Mouse (Mus musculus): ENCODE measurements around the gene Vsig2. TPM values are rescaled to one million over a fixed set of nuclear protein-coding genes. Genes with fewer than 3 reads are reported as not detected.

Gene Vsig2
- polyA plus RNA-seq, 1 experiment from 2014 or later, result 1.1 TPM

DNA sequence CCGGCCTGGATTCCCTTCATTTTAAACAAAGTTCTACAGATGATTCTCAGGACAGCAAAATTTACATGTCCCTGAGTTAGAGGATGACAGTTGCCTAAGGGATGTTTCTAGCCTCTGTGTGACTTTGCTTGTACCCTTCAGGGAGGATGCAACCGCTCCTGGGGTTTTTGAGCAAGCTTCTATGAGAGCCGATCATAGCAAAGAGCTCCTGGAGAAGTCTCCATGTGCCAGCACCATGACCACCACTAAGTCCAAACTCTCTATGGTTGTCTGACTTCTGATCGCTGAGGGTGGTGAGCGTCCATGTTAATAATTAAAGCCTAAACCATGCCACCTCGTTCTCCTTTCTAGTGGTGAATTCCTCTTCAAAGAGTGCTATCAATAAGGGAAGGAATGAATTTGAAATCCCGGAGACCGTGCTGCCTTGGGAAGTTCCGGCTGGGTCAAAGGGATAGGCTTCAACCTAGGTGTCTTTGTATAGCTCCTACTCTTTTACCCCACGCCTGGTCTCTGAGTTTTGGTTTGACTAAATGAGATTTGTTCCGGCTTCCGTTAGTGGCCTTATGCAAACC, 4.9 kb downstream of the Vsig2 start:
- Histone ChIP-seq H3K9ac (ENCODE audit: low read depth, low read length) (no peak overlapping the region), H3K9me3 (ENCODE audit: control insufficient read depth, low read length) (no peaks in the 10 kb centered on the region), H3K27me3 (replicated peaks; ENCODE audit: control insufficient read depth, insufficient read depth, low read length) (peaks cover 18% of the 10 kb centered on the region), H3K4me3 (ENCODE audit: low read length) (peak overlapping the region; percentile 37; the same call in 1 of the 2 replicates), H3K4me2 (ENCODE audit: low read length) (peak overlapping the region; percentile 71), H3K36me3 (ENCODE audit: control insufficient read depth, insufficient read depth, low read length) (no peaks in the 10 kb centered on the region), H3K27ac (ENCODE audit: low read depth, low read length) (no peak overlapping the region), H3K4me1 (ENCODE audit: control insufficient read depth, insufficient read depth, low read depth, low read length) (peaks cover 10% of the 10 kb centered on the region)
- WGBS, result 23% methylated on average over 12 of the region's 12 CpGs
- no peak for ATAC-seq

DNA sequence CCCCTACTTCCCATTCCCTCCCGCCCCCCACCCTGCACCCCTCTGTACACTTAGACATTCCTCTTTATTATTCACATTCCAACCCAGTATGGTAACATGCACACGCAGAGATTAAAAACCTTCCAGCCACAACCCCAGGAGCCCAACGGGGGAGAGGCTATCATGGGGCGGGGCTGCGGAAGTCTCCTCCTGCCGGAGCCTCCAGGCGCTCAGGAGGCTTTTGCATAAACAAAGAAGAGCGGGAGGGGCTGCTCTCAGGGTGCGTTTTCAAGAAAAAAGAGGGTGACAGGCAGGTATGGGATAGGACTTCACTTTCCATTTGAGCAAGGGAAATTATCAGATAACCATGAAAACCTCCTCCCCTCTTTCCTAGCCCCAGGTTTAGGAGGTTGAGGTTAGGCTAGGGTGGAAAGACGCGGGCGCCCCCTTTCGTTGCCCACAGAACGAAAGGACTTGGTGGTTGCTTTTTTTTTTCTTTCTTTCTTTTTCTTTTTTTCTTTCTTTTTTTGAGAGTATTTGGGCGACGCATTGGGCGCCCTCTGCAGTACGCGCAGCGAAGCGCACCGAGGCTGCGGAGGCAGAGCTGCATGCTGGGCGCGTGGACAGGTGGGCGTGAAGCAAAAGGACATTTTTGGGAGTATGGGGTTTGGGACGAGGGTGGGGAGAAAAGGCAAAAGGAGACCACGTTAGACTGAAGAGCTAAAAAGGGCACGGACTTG, 5.6 kb downstream of the Vsig2 start:
- Histone ChIP-seq H3K36me3 (ENCODE audit: control insufficient read depth, insufficient read depth, low read length) (no peaks in the 10 kb centered on the region), H3K9me3 (ENCODE audit: control insufficient read depth, low read length) (no peaks in the 10 kb centered on the region), H3K4me3 (ENCODE audit: low read length) (peak overlapping the region; percentile 37), H3K4me1 (ENCODE audit: control insufficient read depth, insufficient read depth, low read depth, low read length) (peaks cover 10% of the 10 kb centered on the region), H3K27ac (ENCODE audit: low read depth, low read length) (no peak overlapping the region), H3K4me2 (ENCODE audit: low read length) (peak overlapping the region; percentile 71), H3K27me3 (replicated peaks; ENCODE audit: control insufficient read depth, insufficient read depth, low read length) (peaks cover 23% of the 10 kb centered on the region), H3K9ac (ENCODE audit: low read depth, low read length) (peak overlapping the region; percentile 45; the same call in 1 of the 2 replicates)
- WGBS, result under 1% methylated on average over 29 of the region's 29 CpGs
- ATAC-seq, result peak; percentile 57

GRCm38 (mm10) chr9:37545166-37545610, 6.1 kb downstream of the Vsig2 start:
- Histone ChIP-seq H3K4me3 (ENCODE audit: low read length) (peak overlapping the region; percentile 37), H3K36me3 (ENCODE audit: control insufficient read depth, insufficient read depth, low read length) (no peaks in the 10 kb centered on the region), H3K9ac (ENCODE audit: low read depth, low read length) (peak overlapping the region; percentile 45; the same call in 1 of the 2 replicates), H3K4me1 (ENCODE audit: control insufficient read depth, insufficient read depth, low read depth, low read length) (peaks cover 10% of the 10 kb centered on the region), H3K27me3 (replicated peaks; ENCODE audit: control insufficient read depth, insufficient read depth, low read length) (peaks cover 23% of the 10 kb centered on the region), H3K4me2 (ENCODE audit: low read length) (peak overlapping the region; percentile 71), H3K9me3 (ENCODE audit: control insufficient read depth, low read length) (no peaks in the 10 kb centered on the region), H3K27ac (ENCODE audit: low read depth, low read length) (no peak overlapping the region)
- peak; percentile 41 for ATAC-seq
- WGBS, result 6% methylated on average over 16 of the region's 17 CpGs

- Histone ChIP-seq H3K36me3 (ENCODE audit: control insufficient read depth, insufficient read depth, low read length) (no peaks in the 10 kb centered on the region), H3K4me2 (ENCODE audit: low read length) (peak overlapping the region; percentile 11; the same call in 1 of the 2 replicates), H3K9ac (ENCODE audit: low read depth, low read length) (no peak overlapping the region), H3K4me1 (ENCODE audit: control insufficient read depth, insufficient read depth, low read depth, low read length) (peaks cover 10% of the 10 kb centered on the region), H3K9me3 (ENCODE audit: control insufficient read depth, low read length) (no peaks in the 10 kb centered on the region), H3K27ac (ENCODE audit: low read depth, low read length) (no peak overlapping the region), H3K4me3 (ENCODE audit: low read length) (peak overlapping the region; percentile 7; the same call in 1 of the 2 replicates), H3K27me3 (replicated peaks; ENCODE audit: control insufficient read depth, insufficient read depth, low read length) (peaks cover 29% of the 10 kb centered on the region)
- WGBS, result 15% methylated on average over 27 of the region's 27 CpGs
- peak; percentile 7; the same call in 1 of the 2 replicates for ATAC-seq
Measured at GRCm38 (mm10) chr9:37545847-37546452, 6.9 kb downstream of the Vsig2 start.

DNA sequence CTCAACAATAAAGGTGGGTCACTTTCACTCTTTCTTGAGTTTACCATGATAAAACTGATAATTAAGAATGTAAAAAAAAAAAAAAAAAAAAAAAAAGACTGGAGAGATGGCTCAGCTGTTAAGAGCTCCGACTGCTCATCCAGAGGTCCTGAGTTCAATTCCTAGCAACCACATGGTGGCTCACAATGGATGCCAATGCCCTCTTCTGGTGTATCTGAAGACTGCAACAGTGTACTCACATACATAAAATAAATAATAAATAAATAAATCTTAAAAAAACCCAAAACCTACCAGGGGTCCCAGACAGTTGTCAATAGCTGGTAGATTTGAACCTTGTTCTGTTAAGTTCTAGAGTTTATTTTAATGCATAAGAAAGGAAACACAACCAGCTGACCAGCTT, 7.8 kb downstream of the Vsig2 start:
- Histone ChIP-seq H3K27ac (ENCODE audit: low read depth, low read length) (no peak overlapping the region), H3K36me3 (ENCODE audit: control insufficient read depth, insufficient read depth, low read length) (no peaks in the 10 kb centered on the region), H3K27me3 (replicated peaks; ENCODE audit: control insufficient read depth, insufficient read depth, low read length) (peaks cover 37% of the 10 kb centered on the region), H3K4me1 (ENCODE audit: control insufficient read depth, insufficient read depth, low read depth, low read length) (peaks cover 12% of the 10 kb centered on the region), H3K4me3 (ENCODE audit: low read length) (no peak overlapping the region), H3K9me3 (ENCODE audit: control insufficient read depth, low read length) (no peaks in the 10 kb centered on the region), H3K4me2 (ENCODE audit: low read length) (no peak overlapping the region), H3K9ac (ENCODE audit: low read depth, low read length) (no peak overlapping the region)
- ATAC-seq, result no peak
- WGBS, result 78% methylated on average over 1 of the region's 1 CpGs

- peaks cover 39% of the 10 kb centered on the region for H3K27me3 ChIP-seq (replicated peaks; ENCODE audit: control insufficient read depth, insufficient read depth, low read length)
- H3K9ac ChIP-seq (ENCODE audit: low read depth, low read length), result no peak overlapping the region
- no peak for ATAC-seq
- no peaks in the 10 kb centered on the region for H3K9me3 ChIP-seq (ENCODE audit: control insufficient read depth, low read length)
- no peaks in the 10 kb centered on the region for H3K36me3 ChIP-seq (ENCODE audit: control insufficient read depth, insufficient read depth, low read length)
- H3K4me2 ChIP-seq (ENCODE audit: low read length), result no peak overlapping the region
- H3K4me3 ChIP-seq (ENCODE audit: low read length), result no peak overlapping the region
- WGBS, result 76% methylated on average over 1 of the region's 1 CpGs
- H3K27ac ChIP-seq (ENCODE audit: low read depth, low read length), result no peak overlapping the region
- H3K4me1 ChIP-seq (ENCODE audit: control insufficient read depth, insufficient read depth, low read depth, low read length), result peaks cover 13% of the 10 kb centered on the region
Measured at GRCm38 (mm10) chr9:37550435-37550834, 11.4 kb downstream of the Vsig2 start.

DNA sequence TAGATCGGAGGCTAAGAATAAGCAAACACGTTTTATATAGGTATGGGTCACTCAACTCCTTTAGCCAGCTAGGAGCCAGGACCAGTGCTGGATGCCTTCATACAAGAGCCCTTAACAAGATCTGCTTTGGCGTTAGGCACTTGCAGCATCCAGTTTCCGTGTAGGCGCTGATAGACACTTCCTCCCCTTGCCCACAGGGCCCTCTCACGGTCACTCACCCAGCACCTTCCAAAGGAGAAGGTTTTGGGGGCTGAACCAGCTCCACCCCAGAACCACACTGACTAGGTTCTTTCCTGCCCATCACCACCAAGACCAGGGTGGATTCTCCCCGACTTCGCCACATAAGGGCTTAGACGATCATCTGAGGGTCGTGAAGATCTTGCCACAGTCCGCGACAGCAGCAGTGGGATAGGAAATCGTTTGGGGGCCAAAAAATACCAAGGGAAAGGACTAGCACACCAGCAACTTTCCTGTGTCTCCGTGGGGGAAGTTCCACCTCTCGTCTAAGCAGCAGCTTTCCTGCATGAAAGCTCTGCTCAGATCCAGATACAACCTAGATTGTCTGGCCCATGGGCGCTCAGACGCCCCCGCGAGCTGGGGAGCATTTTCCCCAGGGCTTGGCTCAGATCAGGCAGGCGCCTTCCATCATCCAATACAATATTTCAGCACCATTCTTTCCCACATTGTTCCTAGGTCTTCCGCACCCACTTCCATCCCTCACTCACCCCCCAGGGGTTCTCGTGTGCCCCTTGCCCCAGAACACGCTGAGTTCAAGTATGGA, 12.9 kb downstream of the Vsig2 start:
- peaks cover 29% of the 10 kb centered on the region for H3K27me3 ChIP-seq (replicated peaks; ENCODE audit: control insufficient read depth, insufficient read depth, low read length)
- H3K9ac ChIP-seq (ENCODE audit: low read depth, low read length), result peak overlapping the region; percentile 52
- H3K36me3 ChIP-seq (ENCODE audit: control insufficient read depth, insufficient read depth, low read length), result no peaks in the 10 kb centered on the region
- H3K27ac ChIP-seq (ENCODE audit: low read depth, low read length), result no peak overlapping the region
- no peak for ATAC-seq
- peak overlapping the region; percentile 47 for H3K4me3 ChIP-seq (ENCODE audit: low read length)
- H3K4me1 ChIP-seq (ENCODE audit: control insufficient read depth, insufficient read depth, low read depth, low read length), result peaks cover 11% of the 10 kb centered on the region
- WGBS, result 3% methylated on average over 23 of the region's 23 CpGs
- H3K4me2 ChIP-seq (ENCODE audit: low read length), result peak overlapping the region; percentile 91
- H3K9me3 ChIP-seq (ENCODE audit: control insufficient read depth, low read length), result no peaks in the 10 kb centered on the region

DNA sequence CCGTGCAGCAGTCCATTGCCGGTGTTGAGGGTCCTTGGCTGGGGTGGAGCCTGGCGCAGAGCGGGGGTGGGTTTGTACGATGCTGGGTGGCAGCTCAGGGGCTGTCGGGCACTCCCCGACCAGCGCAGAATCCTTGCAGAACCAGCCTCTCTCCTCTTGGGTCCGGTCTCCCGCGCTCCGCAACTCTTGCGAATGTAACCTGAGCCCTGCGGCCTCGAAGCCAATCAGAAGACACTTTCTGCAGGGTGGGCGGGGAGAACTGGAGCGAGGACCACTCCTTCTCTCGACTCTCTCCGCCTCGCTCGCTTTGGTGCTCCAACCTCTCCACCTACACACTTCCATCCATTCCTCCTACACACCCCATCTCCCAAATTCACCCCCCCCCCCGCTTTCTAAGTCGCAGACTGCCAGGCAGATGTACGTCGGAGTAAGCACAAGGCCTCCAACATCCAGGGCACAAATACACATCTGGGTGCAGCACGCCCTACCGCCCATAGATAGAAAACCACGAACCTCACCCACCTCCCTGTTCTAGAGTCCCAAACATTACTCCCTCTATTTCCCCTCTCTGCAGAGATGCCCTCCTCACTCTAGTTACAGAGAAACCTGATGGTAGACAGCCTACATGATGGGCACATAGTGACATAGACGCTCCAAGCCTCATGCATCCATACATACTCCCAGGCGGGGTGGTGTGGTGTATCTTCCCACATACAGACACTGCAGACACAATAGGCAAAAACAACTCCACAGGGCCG, 13.7 kb downstream of the Vsig2 start, which contains the start of gene Nrgn:
Gene Nrgn, minus strand, starts transcription at position 369 of the 758 bp plus-strand sequence.
- WGBS, result 4% methylated on average over 31 of the region's 31 CpGs
- no peaks in the 10 kb centered on the region for H3K36me3 ChIP-seq (ENCODE audit: control insufficient read depth, insufficient read depth, low read length)
- H3K4me2 ChIP-seq (ENCODE audit: low read length), result peak within 1 kb of the TSS; percentile 91
- H3K4me1 ChIP-seq (ENCODE audit: control insufficient read depth, insufficient read depth, low read depth, low read length), result peaks cover 11% of the 10 kb centered on the region
- peaks cover 29% of the 10 kb centered on the region for H3K27me3 ChIP-seq (replicated peaks; ENCODE audit: control insufficient read depth, insufficient read depth, low read length)
- H3K27ac ChIP-seq (ENCODE audit: low read depth, low read length), result no peak within 1 kb of the TSS
- no peaks in the 10 kb centered on the region for H3K9me3 ChIP-seq (ENCODE audit: control insufficient read depth, low read length)
- ATAC-seq, result peak; percentile 91
- H3K4me3 ChIP-seq (ENCODE audit: low read length), result peak within 1 kb of the TSS; percentile 47
- peak within 1 kb of the TSS; percentile 52 for H3K9ac ChIP-seq (ENCODE audit: low read depth, low read length)

All from hindbrain, embryonic 16.5 days (tissue).